Mouse (Mus musculus): ENCODE results near the gene Flvcr2.

- TF ChIP-seq POLR2A (IDR thresholded peaks at IDR 0.05; ENCODE audit: extremely low read depth, insufficient read depth, low read length), result no peak
- no peak for TF ChIP-seq CTCF (IDR thresholded peaks at IDR 0.05; ENCODE audit: low read depth, low read length)
Measured at GRCm38 (mm10) chr12:85830691-85831090, 84.4 kb downstream of the Flvcr2 start.

Data from liver, adult 2 months (tissue).